Mouse (Mus musculus): ENCODE measurements around the gene Rela. TPM values are rescaled to one million over a fixed set of nuclear protein-coding genes. Genes with fewer than 3 reads are reported as not detected.
A peak's percentile ranks its signal among the peaks of the same experiment; 100 is the strongest.

Gene Rela
- polyA plus RNA-seq (2012; rRNA removed): 118 and 120 TPM in 2 replicates

DNA sequence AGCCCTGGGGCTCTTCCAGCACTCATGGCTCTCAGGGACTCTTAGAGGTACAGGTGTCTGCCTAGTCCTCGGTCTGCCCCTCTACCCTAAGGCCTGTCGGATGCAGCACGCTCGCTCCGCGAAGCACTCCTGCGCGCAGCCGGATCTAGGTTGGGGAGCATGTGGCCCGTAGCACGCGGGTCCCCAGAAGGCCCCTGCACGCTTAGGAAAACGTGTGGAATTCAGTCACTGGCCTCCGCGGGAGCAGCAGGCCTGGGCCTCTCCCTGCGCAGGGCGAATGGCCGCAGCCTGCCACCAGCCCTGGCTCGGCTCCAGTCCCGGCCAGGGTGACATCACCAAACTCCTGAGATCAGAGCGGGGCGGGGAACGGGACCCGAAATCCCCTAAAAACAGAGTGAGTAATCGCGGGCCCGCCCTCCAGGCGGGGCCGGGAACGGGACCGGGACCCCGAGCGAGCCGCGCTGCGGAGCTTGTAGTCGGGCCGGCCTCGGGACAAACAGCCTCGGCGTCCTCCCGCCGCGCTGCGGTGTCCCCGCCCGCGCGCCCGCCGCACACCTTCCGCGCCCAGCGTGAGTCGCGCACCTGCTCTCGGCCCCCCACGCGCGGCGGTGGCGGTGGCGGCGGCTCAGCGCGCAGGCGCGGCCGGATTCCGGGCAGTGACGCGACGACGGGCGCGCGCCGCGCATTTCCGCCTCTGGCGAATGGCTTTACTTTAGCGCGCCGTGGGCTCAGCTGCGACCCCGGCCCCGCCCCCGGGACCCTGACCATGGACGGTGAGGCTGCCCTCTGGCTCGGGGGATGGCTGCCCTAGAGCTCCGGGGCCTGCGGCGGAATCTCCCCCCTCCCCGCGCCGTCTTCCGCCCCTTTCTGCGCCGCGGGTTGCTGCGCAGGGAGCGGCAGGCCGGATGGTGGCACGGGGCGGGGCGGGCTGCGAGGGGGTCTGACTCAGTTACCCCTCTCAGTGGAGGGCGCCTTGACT lies at the start of gene Rela:
Gene Rela (plus strand): TSS at position 415 of the 979 bp plus-strand sequence.
- 1% methylated on average over 105 of the region's 109 CpGs for WGBS
- Histone ChIP-seq H3K4me1 (ENCODE audit: control insufficient read depth, insufficient read depth, low read length) (peaks cover 15% of the 10 kb centered on the region), H3K4me3 (replicated peaks; ENCODE audit: extremely low read depth, low read depth, low read length) (peak within 1 kb of the TSS; percentile 83)
- peak; percentile 94 for DNase-seq
- no peak for TF ChIP-seq CTCF (IDR thresholded peaks at IDR 0.05; ENCODE audit: insufficient read depth, low read length)
- TF ChIP-seq POLR2A (IDR thresholded peaks at IDR 0.05; ENCODE audit: borderline replicate concordance, extremely low read depth, low read depth, low read length): peak; percentile 82

DNA sequence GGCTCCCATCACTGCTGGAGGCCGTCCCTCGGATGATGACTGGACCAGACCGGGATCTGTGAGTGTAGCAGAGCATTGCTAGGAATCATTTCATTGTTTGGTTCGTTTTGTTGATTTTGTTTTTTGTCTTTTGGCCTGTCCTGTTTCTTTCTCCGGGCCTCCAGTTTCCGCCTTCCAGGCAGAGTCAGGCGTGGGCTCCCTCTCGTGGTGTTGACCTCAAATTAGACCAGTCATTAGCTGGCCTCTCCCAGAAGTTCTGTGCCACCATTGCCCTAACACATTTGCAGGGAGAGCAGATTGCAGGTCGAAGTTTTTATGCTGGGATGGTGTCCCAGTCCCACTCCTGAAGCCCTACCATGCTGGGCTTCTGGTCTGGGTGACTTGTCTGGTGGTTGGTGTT lies 48.1 kb upstream of the Rela start:
- H3K4me3 ChIP-seq (replicated peaks; ENCODE audit: extremely low read depth, low read depth, low read length): no peak overlapping the region
- H3K4me1 ChIP-seq (ENCODE audit: control insufficient read depth, insufficient read depth, low read length): no peaks in the 10 kb centered on the region
- WGBS: 57% methylated on average over 9 of the region's 9 CpGs
- TF ChIP-seq POLR2A (IDR thresholded peaks at IDR 0.05; ENCODE audit: borderline replicate concordance, extremely low read depth, low read depth, low read length) (no peak), CTCF (IDR thresholded peaks at IDR 0.05; ENCODE audit: insufficient read depth, low read length) (peak; percentile 16; the same call in 1 of the 2 replicates)
- DNase-seq: no peak

DNA sequence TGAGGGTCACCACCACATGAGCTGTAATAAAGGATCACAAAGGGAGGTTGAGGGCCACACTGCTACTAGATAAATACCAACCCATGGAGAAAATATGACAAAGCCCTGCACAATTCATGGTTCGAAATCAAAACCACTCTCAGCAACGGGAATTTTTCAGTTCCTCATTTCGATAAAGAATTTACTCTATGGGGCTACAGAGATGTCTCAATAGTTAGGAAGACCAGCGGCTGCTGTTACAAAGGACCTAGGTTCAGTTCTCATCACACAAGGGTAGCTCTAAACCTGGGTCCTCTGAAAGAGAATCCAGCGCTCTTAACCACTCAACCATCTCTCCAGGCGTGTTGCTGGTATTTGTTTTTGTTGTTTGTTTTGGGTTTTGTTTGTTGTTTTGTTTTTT lies 45.4 kb upstream of the Rela start:
- Histone ChIP-seq H3K4me3 (replicated peaks; ENCODE audit: extremely low read depth, low read depth, low read length) (no peak overlapping the region), H3K4me1 (ENCODE audit: control insufficient read depth, insufficient read depth, low read length) (no peaks in the 10 kb centered on the region)
- 79% methylated on average over 6 of the region's 6 CpGs for WGBS
- no peak for TF ChIP-seq CTCF (IDR thresholded peaks at IDR 0.05; ENCODE audit: insufficient read depth, low read length)
- TF ChIP-seq POLR2A (IDR thresholded peaks at IDR 0.05; ENCODE audit: borderline replicate concordance, extremely low read depth, low read depth, low read length): no peak
- no peak for DNase-seq

DNA sequence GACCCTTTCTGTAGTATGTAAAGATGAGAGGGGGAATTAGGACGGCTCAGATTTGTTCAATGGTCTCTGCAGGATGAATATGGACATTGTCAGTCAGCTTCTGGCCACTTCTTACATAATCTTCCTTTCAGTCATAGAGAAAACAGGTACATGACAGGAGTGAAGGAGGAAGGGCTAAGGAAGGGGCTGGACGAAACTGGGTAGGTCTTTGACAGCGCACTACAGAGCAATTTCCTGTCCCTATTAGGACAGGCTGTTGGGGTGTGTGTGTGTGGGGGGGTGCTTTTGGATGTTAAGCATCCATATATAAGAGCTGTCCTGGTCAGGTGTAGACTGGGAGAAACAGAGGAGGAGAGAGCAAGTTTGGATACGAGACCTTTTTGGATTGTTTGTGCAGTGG lies 38.1 kb upstream of the Rela start:
- peaks cover 9% of the 10 kb centered on the region for H3K4me1 ChIP-seq (ENCODE audit: control insufficient read depth, insufficient read depth, low read length)
- H3K4me3 ChIP-seq (replicated peaks; ENCODE audit: extremely low read depth, low read depth, low read length): no peak overlapping the region
- TF ChIP-seq POLR2A (IDR thresholded peaks at IDR 0.05; ENCODE audit: borderline replicate concordance, extremely low read depth, low read depth, low read length) (no peak), CTCF (IDR thresholded peaks at IDR 0.05; ENCODE audit: insufficient read depth, low read length) (no peak)
- 70% methylated on average over 4 of the region's 4 CpGs for WGBS
- DNase-seq: no peak

DNA sequence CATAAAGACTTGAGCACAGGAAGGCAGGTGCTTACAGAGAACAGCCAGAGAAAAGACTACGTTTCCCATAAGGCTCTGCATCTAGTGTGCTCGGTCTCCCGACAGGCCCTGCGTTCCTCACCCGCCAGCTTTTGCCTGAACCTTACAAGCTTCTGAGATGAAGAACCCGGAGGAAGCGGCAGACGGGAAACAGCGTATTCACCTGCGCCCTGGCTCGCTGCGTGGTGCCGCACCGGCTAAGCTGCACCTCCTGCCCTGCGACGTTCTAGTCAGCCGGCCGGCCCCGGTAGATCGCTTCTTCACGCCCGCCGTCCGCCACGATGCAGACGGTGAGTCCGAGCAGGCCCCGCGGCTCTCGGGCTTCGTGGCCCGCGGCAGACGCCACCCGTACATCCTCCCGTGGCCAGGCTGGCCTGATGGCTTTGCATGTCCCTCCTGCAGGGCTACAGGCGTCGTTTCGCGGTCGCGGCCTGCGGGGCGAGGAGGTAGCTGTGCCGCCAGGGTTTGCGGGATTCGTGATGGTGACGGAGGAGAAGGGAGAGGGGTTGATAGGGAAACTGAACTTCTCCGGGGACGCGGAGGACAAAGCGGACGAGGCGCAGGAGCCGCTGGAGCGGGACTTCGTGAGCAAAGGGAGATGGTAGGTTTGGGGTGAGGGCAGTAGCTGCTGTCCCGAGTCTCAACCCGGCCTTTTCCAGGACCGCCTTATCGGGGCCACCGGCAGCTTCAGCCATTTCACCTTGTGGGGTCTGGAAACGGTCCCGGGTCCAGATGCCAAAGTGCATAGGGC lies 35.3 kb upstream of the Rela start, which contains the start of gene Rnaseh2c:
Gene Rnaseh2c (plus strand): TSS at position 122 of the 790 bp plus-strand sequence.
- WGBS: under 1% methylated on average over 64 of the region's 64 CpGs
- peak; percentile 64 for DNase-seq
- H3K4me3 ChIP-seq (replicated peaks; ENCODE audit: extremely low read depth, low read depth, low read length): peak within 1 kb of the TSS; percentile 63

DNA sequence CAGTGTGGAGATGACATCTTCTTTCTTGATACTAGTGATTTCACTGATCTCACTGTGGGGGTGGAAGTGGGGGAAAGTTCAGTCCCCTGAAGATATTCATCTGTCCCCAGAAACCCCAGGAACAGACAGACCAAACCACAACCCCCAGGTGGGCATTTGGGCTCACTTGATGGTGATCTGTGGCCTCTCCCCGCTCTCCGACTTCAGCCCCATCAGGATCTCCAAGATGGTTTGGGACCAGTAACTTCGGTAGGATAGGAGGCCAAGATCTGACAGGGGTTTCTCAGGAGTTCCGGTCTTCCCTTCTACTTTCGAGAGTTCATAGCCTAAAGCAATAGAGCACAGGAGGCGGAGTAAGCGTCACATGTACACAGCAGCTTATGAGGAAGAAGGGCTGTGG lies 33.6 kb upstream of the Rela start:
- DNase-seq: no peak
- Histone ChIP-seq H3K4me3 (replicated peaks; ENCODE audit: extremely low read depth, low read depth, low read length) (no peak overlapping the region), H3K4me1 (ENCODE audit: control insufficient read depth, insufficient read depth, low read length) (peaks cover 9% of the 10 kb centered on the region)
- TF ChIP-seq POLR2A (IDR thresholded peaks at IDR 0.05; ENCODE audit: borderline replicate concordance, extremely low read depth, low read depth, low read length): no peak
- TF ChIP-seq CTCF (IDR thresholded peaks at IDR 0.05; ENCODE audit: insufficient read depth, low read length): no peak
- 85% methylated on average over 7 of the region's 7 CpGs for WGBS

More for the DNA sequence above, 35.3 kb upstream of the Rela start, which contains the start of gene Rnaseh2c:
- TF ChIP-seq CTCF (IDR thresholded peaks at IDR 0.05; ENCODE audit: insufficient read depth, low read length) (no peak), POLR2A (IDR thresholded peaks at IDR 0.05; ENCODE audit: borderline replicate concordance, extremely low read depth, low read depth, low read length) (peak; percentile 42; the same call in 1 of the 2 replicates)
- peaks cover 9% of the 10 kb centered on the region for H3K4me1 ChIP-seq (ENCODE audit: control insufficient read depth, insufficient read depth, low read length)

DNA sequence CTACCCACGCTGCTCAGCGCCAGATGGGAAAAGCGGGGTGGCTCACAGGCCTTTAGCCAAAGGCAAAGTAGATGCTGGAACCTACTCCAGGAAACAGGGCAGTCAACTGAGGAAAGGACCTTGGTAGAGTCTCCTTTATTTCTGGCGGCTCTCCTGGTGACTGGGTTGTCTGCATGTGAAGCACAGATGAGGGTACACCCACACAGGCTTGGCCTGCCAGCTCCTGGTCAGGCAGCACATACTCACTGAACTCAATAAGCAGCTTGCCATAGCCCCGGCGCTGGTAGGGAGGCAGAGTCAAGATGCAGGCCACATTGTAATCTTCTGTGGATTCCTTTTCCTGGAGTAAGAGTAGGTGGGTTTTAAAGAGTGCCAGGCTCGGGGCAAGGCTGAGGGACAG lies 32.2 kb upstream of the Rela start:
- Histone ChIP-seq H3K4me3 (replicated peaks; ENCODE audit: extremely low read depth, low read depth, low read length) (no peak overlapping the region), H3K4me1 (ENCODE audit: control insufficient read depth, insufficient read depth, low read length) (peaks cover 13% of the 10 kb centered on the region)
- whole genome bisulfite sequencing: 88% methylated on average over 7 of the region's 7 CpGs
- DNase-seq: no peak
- TF ChIP-seq CTCF (IDR thresholded peaks at IDR 0.05; ENCODE audit: insufficient read depth, low read length): no peak
- no peak for TF ChIP-seq POLR2A (IDR thresholded peaks at IDR 0.05; ENCODE audit: borderline replicate concordance, extremely low read depth, low read depth, low read length)

DNA sequence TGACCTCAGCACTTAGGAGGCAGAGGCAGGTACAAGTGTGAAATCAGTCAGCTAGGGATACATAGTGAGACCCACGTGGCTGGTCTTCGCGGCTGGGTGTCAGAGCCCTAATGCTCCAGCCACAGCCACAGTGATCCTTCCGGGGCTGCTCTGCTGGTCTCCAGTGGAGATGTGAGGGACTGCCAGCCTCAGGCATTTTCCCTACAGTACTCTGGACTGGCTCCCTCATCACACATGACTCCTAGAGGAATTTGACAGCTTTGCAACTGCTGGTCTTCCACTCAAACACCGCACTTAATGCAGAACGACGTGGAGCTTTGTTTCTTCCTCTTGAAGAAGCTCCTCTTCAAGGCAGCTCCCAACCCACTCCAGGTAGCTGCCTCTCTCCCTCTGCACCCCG lies 31.1 kb upstream of the Rela start:
- H3K4me1 ChIP-seq (ENCODE audit: control insufficient read depth, insufficient read depth, low read length): peaks cover 15% of the 10 kb centered on the region
- WGBS: 76% methylated on average over 8 of the region's 8 CpGs
- DNase-seq: no peak
- no peak overlapping the region for H3K4me3 ChIP-seq (replicated peaks; ENCODE audit: extremely low read depth, low read depth, low read length)
- TF ChIP-seq CTCF (IDR thresholded peaks at IDR 0.05; ENCODE audit: insufficient read depth, low read length): no peak
- no peak for TF ChIP-seq POLR2A (IDR thresholded peaks at IDR 0.05; ENCODE audit: borderline replicate concordance, extremely low read depth, low read depth, low read length)

DNA sequence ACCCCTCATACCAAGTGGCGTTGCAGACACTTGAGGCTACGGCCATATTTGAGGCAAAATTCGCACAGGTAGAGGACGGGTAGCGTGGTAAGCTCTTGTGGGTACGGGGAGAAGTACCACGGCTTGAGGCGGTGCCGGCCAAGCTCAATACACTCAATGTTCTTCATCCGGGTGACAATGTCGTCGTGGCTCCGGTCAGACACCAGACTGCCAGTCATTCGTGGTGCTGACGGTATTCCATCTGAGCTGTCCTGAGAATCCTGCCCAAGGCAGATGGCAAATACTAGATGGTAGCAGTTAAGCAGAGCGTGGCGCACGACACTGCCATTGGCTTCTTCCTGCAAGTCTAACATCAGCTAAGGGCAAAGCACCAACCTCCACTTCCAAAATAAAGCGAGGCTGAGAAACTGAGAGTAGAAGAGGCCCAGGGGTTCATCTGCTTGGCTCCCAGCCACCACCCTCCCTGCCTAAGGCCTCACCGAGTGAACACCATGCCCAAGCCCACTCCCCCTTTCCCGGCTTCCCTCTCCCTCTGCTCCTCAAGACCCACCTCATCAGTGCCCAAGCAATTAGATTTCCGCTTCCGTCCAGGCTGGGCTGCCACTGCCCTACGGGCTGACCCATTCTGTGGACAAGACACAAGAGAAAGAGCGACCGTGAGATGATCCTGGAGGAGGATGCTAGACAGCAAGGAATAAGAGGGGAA lies 29.4 kb upstream of the Rela start:
- no peak for DNase-seq
- Histone ChIP-seq H3K4me1 (ENCODE audit: control insufficient read depth, insufficient read depth, low read length) (peaks cover 9% of the 10 kb centered on the region; the same call in 1 of the 2 replicates), H3K4me3 (replicated peaks; ENCODE audit: extremely low read depth, low read depth, low read length) (no peak overlapping the region)
- WGBS: 94% methylated on average over 26 of the region's 26 CpGs
- TF ChIP-seq POLR2A (IDR thresholded peaks at IDR 0.05; ENCODE audit: borderline replicate concordance, extremely low read depth, low read depth, low read length) (no peak), CTCF (IDR thresholded peaks at IDR 0.05; ENCODE audit: insufficient read depth, low read length) (no peak)
